Mouse (Mus musculus) forebrain, embryonic 12.5 days (tissue): ENCODE results near the gene Cep63. TPM values are rescaled to one million over a fixed set of nuclear protein-coding genes. Genes with fewer than 3 reads are reported as not detected.

Source experiments
- ATAC-seq: fragments of 200-750 bp; cut with Nextera tagmentation; 2 replicates; pipeline ENCODE4 v1.8.0; 2017; ENCODE audit warnings: moderate TSS enrichment; ENCODE audit not compliant: low FRiP score
- H3K27ac ChIP-seq: fragments of 300-500 bp; sonication (generic); 2 replicates; pipeline ENCODE4 v1.5.1; 2016; ENCODE audit warnings: mild to moderate bottlenecking
- H3K27me3 ChIP-seq: fragments of 300-500 bp; sonication (generic); 2 replicates; pipeline ENCODE4 v1.6.1; 2016; ENCODE audit warnings: mild to moderate bottlenecking
- H3K36me3 ChIP-seq: fragments of 300-500 bp; sonication (generic); replicated peaks from 2 replicates; pipeline ENCODE4 v1.6.1; 2016; ENCODE audit warnings: mild to moderate bottlenecking
- H3K4me1 ChIP-seq: fragments of 300-500 bp; sonication (generic); 2 replicates; pipeline ENCODE4 v1.6.1; 2016
- H3K4me2 ChIP-seq: fragments of 300-500 bp; sonication (generic); 2 replicates; pipeline ENCODE4 v1.6.1; 2016; ENCODE audit warnings: mild to moderate bottlenecking, moderate library complexity
- H3K4me3 ChIP-seq: fragments of 300-500 bp; sonication (generic); replicated peaks from 2 replicates; pipeline ENCODE4 v1.5.1; 2016; ENCODE audit warnings: mild to moderate bottlenecking
- H3K9ac ChIP-seq: fragments of 300-500 bp; sonication (generic); 2 replicates; pipeline ENCODE4 v1.6.1; 2016; ENCODE audit warnings: mild to moderate bottlenecking
- H3K9me3 ChIP-seq: fragments of 300-500 bp; sonication (generic); 2 replicates; pipeline ENCODE4 v1.6.1; 2016
- WGBS: fragments of 180-500 bp; shearing (Covaris S2); methylation state at CpG from one replicate; pipeline ENCODE4 v1.1.7; 2016; 5-methylcytosine and 5-hydroxymethylcytosine counted together
- polyA plus RNA-seq: library from polyadenylated mRNA; unstranded; fragments of >200 nt; fragmentation: Nextera tagmentation; extraction: Ambion mirVana; gene quantifications from 2 replicates; pipeline ENCODE4 v1.2.1, GENCODE M21; 2016

The Cep63 gene
- polyA plus RNA-seq, 1 experiment from 2014 or later: 61.7 TPM

- no peak overlapping the region for H3K4me3 ChIP-seq
- H3K4me1 ChIP-seq: no peaks in the 10 kb centered on the region
- no peaks in the 10 kb centered on the region for H3K27me3 ChIP-seq
- no peak overlapping the region for H3K4me2 ChIP-seq
- peaks cover 26% of the 10 kb centered on the region for H3K36me3 ChIP-seq
- no peak overlapping the region for H3K27ac ChIP-seq
- H3K9me3 ChIP-seq: no peaks in the 10 kb centered on the region
- ATAC-seq: no peak
- 88% methylated on average over 2 of the region's 2 CpGs for WGBS
- no peak overlapping the region for H3K9ac ChIP-seq
Observed at GRCm38 (mm10) chr9:102601666-102602065, 24.7 kb downstream of the Cep63 start.

- H3K4me3 ChIP-seq: no peak overlapping the region
- WGBS: 88% methylated on average over 2 of the region's 2 CpGs
- H3K9ac ChIP-seq: no peak overlapping the region
- H3K9me3 ChIP-seq: no peaks in the 10 kb centered on the region
- H3K4me2 ChIP-seq: no peak overlapping the region
- H3K4me1 ChIP-seq: no peaks in the 10 kb centered on the region
- no peaks in the 10 kb centered on the region for H3K27me3 ChIP-seq
- no peak overlapping the region for H3K27ac ChIP-seq
- peaks cover 30% of the 10 kb centered on the region for H3K36me3 ChIP-seq
- ATAC-seq: no peak
Observed at GRCm38 (mm10) chr9:102601187-102601586, 25.1 kb downstream of the Cep63 start.

GRCm38 (mm10) chr9:102595662-102596436 lies 30.5 kb downstream of the Cep63 start:
- H3K36me3 ChIP-seq: peaks cover 37% of the 10 kb centered on the region

GRCm38 (mm10) chr9:102594667-102595393 lies 31.5 kb downstream of the Cep63 start:
- no peak for ATAC-seq
- no peak overlapping the region for H3K4me3 ChIP-seq
- no peak overlapping the region for H3K9ac ChIP-seq
- no peak overlapping the region for H3K27ac ChIP-seq
- H3K36me3 ChIP-seq: peaks cover 34% of the 10 kb centered on the region
- WGBS: 48% methylated on average over 6 of the region's 6 CpGs
- H3K27me3 ChIP-seq: no peaks in the 10 kb centered on the region
- H3K4me2 ChIP-seq: no peak overlapping the region
- H3K9me3 ChIP-seq: no peaks in the 10 kb centered on the region
- peaks cover 8% of the 10 kb centered on the region; the same call in 1 of the 2 replicates for H3K4me1 ChIP-seq

More at GRCm38 (mm10) chr9:102595662-102596436, 30.5 kb downstream of the Cep63 start:
- Histone ChIP-seq H3K27ac (no peak overlapping the region), H3K27me3 (no peaks in the 10 kb centered on the region), H3K4me2 (no peak overlapping the region), H3K4me1 (peaks cover 8% of the 10 kb centered on the region; the same call in 1 of the 2 replicates), H3K4me3 (no peak overlapping the region), H3K9ac (no peak overlapping the region), H3K9me3 (no peaks in the 10 kb centered on the region)
- ATAC-seq: no peak
- 75% methylated on average over 8 of the region's 8 CpGs for WGBS

GRCm38 (mm10) chr9:102587347-102587746 lies 39.0 kb downstream of the Cep63 start:
- Histone ChIP-seq H3K27ac (no peak overlapping the region), H3K36me3 (peaks cover 27% of the 10 kb centered on the region), H3K4me3 (no peak overlapping the region), H3K4me1 (no peaks in the 10 kb centered on the region), H3K9me3 (no peaks in the 10 kb centered on the region), H3K9ac (no peak overlapping the region), H3K4me2 (no peak overlapping the region), H3K27me3 (no peaks in the 10 kb centered on the region)
- 84% methylated on average over 5 of the region's 5 CpGs for WGBS
- no peak for ATAC-seq

GRCm38 (mm10) chr9:102581921-102582469 lies 44.3 kb downstream of the Cep63 start:
- H3K36me3 ChIP-seq: peaks cover 22% of the 10 kb centered on the region
- no peak overlapping the region for H3K27ac ChIP-seq
- WGBS: 89% methylated on average over 12 of the region's 12 CpGs
- H3K9me3 ChIP-seq: no peaks in the 10 kb centered on the region
- no peak for ATAC-seq
- no peaks in the 10 kb centered on the region for H3K4me1 ChIP-seq
- no peak overlapping the region for H3K9ac ChIP-seq
- no peaks in the 10 kb centered on the region for H3K27me3 ChIP-seq
- H3K4me2 ChIP-seq: no peak overlapping the region
- no peak overlapping the region for H3K4me3 ChIP-seq

- no peak overlapping the region for H3K9ac ChIP-seq
- no peak overlapping the region for H3K4me2 ChIP-seq
- no peak for ATAC-seq
- H3K36me3 ChIP-seq: no peaks in the 10 kb centered on the region
- H3K4me3 ChIP-seq: no peak overlapping the region
- no peak overlapping the region for H3K27ac ChIP-seq
- H3K4me1 ChIP-seq: peaks cover 12% of the 10 kb centered on the region
- 81% methylated on average over 5 of the region's 5 CpGs for WGBS
- H3K9me3 ChIP-seq: no peaks in the 10 kb centered on the region
- H3K27me3 ChIP-seq: no peaks in the 10 kb centered on the region
Observed at GRCm38 (mm10) chr9:102577480-102577879, 48.9 kb downstream of the Cep63 start.

- Histone ChIP-seq H3K27me3 (no peaks in the 10 kb centered on the region), H3K27ac (no peak overlapping the region), H3K36me3 (no peaks in the 10 kb centered on the region), H3K9me3 (no peaks in the 10 kb centered on the region), H3K4me1 (peaks cover 12% of the 10 kb centered on the region), H3K4me3 (no peak overlapping the region), H3K4me2 (no peak overlapping the region), H3K9ac (no peak overlapping the region)
- no peak for ATAC-seq
- WGBS: 86% methylated on average over 5 of the region's 5 CpGs
Observed at GRCm38 (mm10) chr9:102572888-102573287, 53.4 kb downstream of the Cep63 start.

GRCm38 (mm10) chr9:102558463-102558862 lies 67.9 kb downstream of the Cep63 start:
- Histone ChIP-seq H3K36me3 (no peaks in the 10 kb centered on the region), H3K27me3 (no peaks in the 10 kb centered on the region), H3K4me1 (no peaks in the 10 kb centered on the region), H3K4me3 (no peak overlapping the region), H3K9ac (no peak overlapping the region), H3K27ac (no peak overlapping the region), H3K9me3 (0 out of 2 replicates have a peak, but pooled peaks cover 5% of the 10 kb centered on the region), H3K4me2 (no peak overlapping the region)
- WGBS: 93% methylated on average over 3 of the region's 3 CpGs
- ATAC-seq: no peak

- ATAC-seq: no peak
- H3K4me1 ChIP-seq: no peaks in the 10 kb centered on the region
- WGBS: 92% methylated on average over 3 of the region's 3 CpGs
- H3K27ac ChIP-seq: no peak overlapping the region
- H3K4me2 ChIP-seq: no peak overlapping the region
- H3K27me3 ChIP-seq: peaks cover 25% of the 10 kb centered on the region
- H3K36me3 ChIP-seq: no peaks in the 10 kb centered on the region
- no peak overlapping the region for H3K9ac ChIP-seq
- no peak overlapping the region for H3K4me3 ChIP-seq
- H3K9me3 ChIP-seq: 0 out of 2 replicates have a peak, but pooled peaks cover 5% of the 10 kb centered on the region
Observed at GRCm38 (mm10) chr9:102553781-102554180, 72.6 kb downstream of the Cep63 start.

- ATAC-seq: no peak
- Histone ChIP-seq H3K36me3 (no peaks in the 10 kb centered on the region), H3K9me3 (no peaks in the 10 kb centered on the region), H3K4me2 (no peak overlapping the region), H3K27ac (no peak overlapping the region), H3K27me3 (peaks cover 43% of the 10 kb centered on the region), H3K4me1 (peaks cover 7% of the 10 kb centered on the region), H3K9ac (no peak overlapping the region), H3K4me3 (no peak overlapping the region)
- 87% methylated on average over 10 of the region's 10 CpGs for WGBS
Observed at GRCm38 (mm10) chr9:102551771-102552170, 74.6 kb downstream of the Cep63 start.

GRCm38 (mm10) chr9:102549211-102549610 lies 77.1 kb downstream of the Cep63 start:
- Histone ChIP-seq H3K9me3 (no peaks in the 10 kb centered on the region), H3K4me3 (no peak overlapping the region), H3K9ac (no peak overlapping the region), H3K27me3 (peaks cover 46% of the 10 kb centered on the region), H3K4me2 (no peak overlapping the region), H3K4me1 (peaks cover 29% of the 10 kb centered on the region), H3K27ac (no peak overlapping the region), H3K36me3 (no peaks in the 10 kb centered on the region)
- no peak for ATAC-seq
- WGBS: 88% methylated on average over 8 of the region's 8 CpGs
